Mouse (Mus musculus) small intestine, adult 2 months (tissue): ENCODE results near the gene Mtfp1.

ENCODE experiments used
- CTCF ChIP-seq: fragments of 200-500 bp; IDR thresholded peaks from 2 replicates; pipeline ENCODE4 v1.5.1; 2012; ENCODE audit warnings: low read depth, mild to moderate bottlenecking, control low read depth, inconsistent platforms, low read length, moderate library complexity, mixed read lengths; ENCODE audit not compliant: insufficient replicate concordance, insufficient read length; ENCODE audit errors: extremely low read depth
- POLR2A ChIP-seq: fragments of 200-500 bp; IDR thresholded peaks from 2 replicates; pipeline ENCODE4 v1.6.1; 2012; ENCODE audit warnings: low read depth, mild to moderate bottlenecking, control low read depth, inconsistent platforms, low read length, moderate library complexity

DNA sequence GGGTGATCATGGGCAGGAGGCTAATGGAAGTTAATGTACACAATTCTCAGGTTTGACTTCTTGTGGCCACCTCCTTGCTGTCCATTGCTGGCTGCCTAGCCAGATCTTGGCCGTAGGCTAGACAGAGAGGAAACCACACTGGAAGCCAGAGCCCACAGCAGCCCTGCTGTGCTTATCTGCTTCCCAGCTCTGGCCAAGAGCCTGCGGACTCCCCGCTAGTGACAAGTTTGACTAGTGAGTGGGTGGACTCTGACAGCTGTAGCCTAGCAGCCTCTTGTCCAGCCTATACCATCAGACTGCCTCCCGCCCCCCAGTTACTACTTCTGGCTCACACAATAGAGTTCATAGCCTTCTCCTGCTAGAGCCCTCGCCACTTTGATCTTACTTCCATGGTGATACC lies 24.4 kb upstream of the Mtfp1 start:
- TF ChIP-seq CTCF, result no peak
- TF ChIP-seq POLR2A, result no peak
